24 mouse cellular contexts compared by ENCODE assay signal in the genomic region with DNA sequence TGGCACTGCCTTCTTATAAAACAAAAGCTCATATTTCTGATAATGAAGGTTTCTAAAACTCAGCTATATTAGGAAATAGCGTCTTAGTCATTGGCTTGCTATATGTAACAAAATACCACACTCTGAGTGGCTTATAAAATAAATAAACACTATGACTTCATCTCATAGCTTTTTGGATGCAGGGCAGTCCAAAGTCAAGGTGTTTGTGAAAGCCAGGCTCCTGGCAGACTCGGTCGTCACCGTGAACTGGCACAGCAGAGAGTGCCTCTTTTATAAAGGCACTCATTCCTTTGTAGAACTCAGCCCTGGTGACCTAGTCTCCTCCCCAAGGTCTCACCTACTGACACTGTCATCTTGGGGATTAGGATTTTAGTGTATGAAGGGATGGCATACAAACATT.
"Had no signal": no experiment of that assay in that cellular context is flagged by ENCODE, and none has a peak within 500 bp of the region (broad histone marks: within the 10 kb centered on the region; RNA-seq: fewer than 3 reads in every experiment).

No protein-coding gene starts in this region.

- DNase-seq: gastrocnemius, adult 2 months; gastrocnemius, postnatal 10 days; gastrocnemius, postnatal 25 days; heart, postnatal 10 days; heart, postnatal 4 days; kidney, adult 18-20 months; kidney, adult 8-10 months; kidney, postnatal 10 days; kidney, postnatal 25 days; kidney, postnatal 4 days had no signal

- H3K9ac ChIP-seq: heart, embryonic 12.5 days; hindbrain, embryonic 12.5 days; hindbrain, embryonic 14.5 days; intestine, embryonic 15.5 days; limb, embryonic 12.5 days had no signal

- H3K27me3 ChIP-seq: heart, embryonic 12.5 days; hindbrain, embryonic 12.5 days; intestine, embryonic 15.5 days; limb, embryonic 12.5 days had no signal

- H3K9me3 ChIP-seq: heart, embryonic 10.5 days; heart, embryonic 12.5 days; hindbrain, embryonic 10.5 days; hindbrain, embryonic 12.5 days; intestine, embryonic 15.5 days; limb, embryonic 10.5 days; limb, embryonic 12.5 days had no signal

- ATAC-seq: hindbrain, embryonic 16.5 days; inflammation-experienced regulatory T-cells, adult 6 months; intestine, embryonic 15.5 days; intestine, postnatal 0 days had no signal

- H3K36me3 ChIP-seq: hindbrain, embryonic 12.5 days; intestine, embryonic 15.5 days; limb, embryonic 10.5 days; limb, embryonic 12.5 days had no signal

- H3K27ac ChIP-seq: gastrocnemius, adult 2 months; heart, embryonic 10.5 days; hindbrain, embryonic 10.5 days; hindbrain, embryonic 12.5 days; hindbrain, embryonic 14.5 days; intestine, embryonic 15.5 days; layer of hippocampus, adult 2 months; left cerebral cortex, adult 2 months; limb, embryonic 10.5 days; limb, embryonic 12.5 days had no signal

- H3K4me1 ChIP-seq: heart, embryonic 10.5 days; heart, embryonic 12.5 days; intestine, embryonic 15.5 days; limb, embryonic 12.5 days had no signal

- H3K4me2 ChIP-seq: heart, embryonic 12.5 days; hindbrain, embryonic 12.5 days; hindbrain, embryonic 14.5 days; intestine, embryonic 15.5 days; limb, embryonic 12.5 days; liver, embryonic 11.5 days had no signal

- H3K4me3 ChIP-seq: gastrocnemius, adult 2 months; heart, embryonic 10.5 days; heart, embryonic 12.5 days; hindbrain, embryonic 10.5 days; hindbrain, embryonic 12.5 days; intestine, embryonic 15.5 days; layer of hippocampus, adult 2 months; left cerebral cortex, adult 2 months; limb, embryonic 10.5 days; limb, embryonic 12.5 days had no signal
